Mouse (Mus musculus): ENCODE measurements around the gene Snapin. TPM values are rescaled to one million over a fixed set of nuclear protein-coding genes. Genes with fewer than 3 reads are reported as not detected.

Snapin gene
- total RNA-seq, 2 experiments from 2014 or later, result 71.3 to 74.7 TPM

DNA sequence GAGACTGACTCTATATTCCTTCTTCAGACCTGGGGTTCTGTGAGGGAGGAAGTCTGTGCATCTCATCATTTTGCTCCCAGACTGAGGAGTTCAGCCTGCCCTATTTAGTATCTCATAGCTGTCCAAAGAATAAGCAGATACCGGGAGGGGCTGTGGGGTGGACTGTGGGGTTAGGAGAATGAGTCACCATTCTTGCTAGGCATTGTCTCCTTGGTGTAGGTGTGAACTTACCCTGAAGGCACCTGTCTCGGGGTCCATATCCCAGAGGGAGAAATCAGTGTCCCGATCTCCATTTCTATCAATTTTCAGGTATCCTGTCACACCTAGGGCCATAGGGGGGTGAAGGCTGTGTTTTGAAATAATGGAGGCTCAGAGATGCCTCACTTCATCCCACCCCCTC, 28.9 kb downstream of the Snapin start:
- no peak for DNase-seq (ENCODE audit: low spot score in 2 of 2)

DNA sequence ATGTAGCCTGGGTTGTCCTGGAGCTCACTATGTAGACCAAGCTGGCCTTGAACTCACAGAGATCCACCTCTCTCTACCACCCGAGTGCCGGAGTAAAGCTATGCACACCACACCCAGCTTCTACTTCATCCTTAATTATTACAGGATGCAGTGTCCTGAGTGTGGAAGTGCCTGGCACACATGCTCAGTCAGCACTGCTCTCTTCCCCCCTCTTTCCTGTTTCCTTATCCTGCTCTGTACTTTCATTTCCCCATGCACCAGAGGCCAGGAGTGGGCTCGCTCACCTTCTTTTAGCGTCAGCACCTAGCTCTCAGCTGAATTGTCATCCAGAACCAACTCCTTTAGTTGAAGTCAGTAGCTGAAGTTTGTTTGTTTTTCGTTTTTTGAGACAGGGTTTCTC, 30.5 kb downstream of the Snapin start:
- no peak for DNase-seq (ENCODE audit: low spot score in 2 of 2)

DNA sequence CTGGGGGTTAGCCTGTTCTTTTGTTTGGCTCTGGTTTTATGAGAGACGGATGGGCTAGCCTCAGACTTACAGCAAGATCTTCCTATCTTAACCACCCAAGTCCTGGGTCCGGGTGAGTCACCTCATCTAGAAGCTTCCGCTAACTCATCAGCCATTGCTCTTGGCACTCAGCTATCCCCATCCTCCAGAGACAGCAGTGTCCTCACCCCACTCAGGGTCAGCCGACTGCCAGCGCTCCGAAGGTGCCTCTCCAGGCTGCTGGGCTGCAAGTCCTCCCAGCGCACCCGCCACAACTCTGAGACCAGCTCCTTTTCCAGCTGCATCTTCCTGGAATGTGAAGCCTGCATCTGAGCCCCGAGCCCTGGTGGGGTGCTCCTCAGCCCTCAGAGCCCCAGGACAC, 31.1 kb downstream of the Snapin start:
- DNase-seq (ENCODE audit: low spot score in 2 of 2), result no peak

DNA sequence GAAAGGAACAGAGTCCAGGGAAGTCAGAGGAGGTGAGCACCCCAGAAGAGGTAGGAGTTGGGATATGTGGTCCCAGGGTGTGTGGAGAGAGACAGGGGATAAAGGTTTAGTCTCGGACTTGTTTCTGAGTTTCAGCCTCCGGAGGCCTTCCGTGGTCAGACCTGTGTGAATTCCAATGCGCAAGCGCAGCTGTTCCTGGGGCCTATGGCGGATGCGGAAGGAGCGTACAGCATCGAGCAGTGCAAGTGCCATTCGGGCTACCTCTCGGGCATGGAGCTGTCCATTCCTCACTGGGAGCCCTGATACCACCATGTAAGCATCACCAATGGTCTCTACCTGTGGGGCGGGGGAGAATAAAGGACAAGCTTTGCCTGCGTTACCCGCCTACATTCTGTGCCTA, 35.9 kb downstream of the Snapin start:
- DNase-seq (ENCODE audit: low spot score in 2 of 2), result no peak

DNA sequence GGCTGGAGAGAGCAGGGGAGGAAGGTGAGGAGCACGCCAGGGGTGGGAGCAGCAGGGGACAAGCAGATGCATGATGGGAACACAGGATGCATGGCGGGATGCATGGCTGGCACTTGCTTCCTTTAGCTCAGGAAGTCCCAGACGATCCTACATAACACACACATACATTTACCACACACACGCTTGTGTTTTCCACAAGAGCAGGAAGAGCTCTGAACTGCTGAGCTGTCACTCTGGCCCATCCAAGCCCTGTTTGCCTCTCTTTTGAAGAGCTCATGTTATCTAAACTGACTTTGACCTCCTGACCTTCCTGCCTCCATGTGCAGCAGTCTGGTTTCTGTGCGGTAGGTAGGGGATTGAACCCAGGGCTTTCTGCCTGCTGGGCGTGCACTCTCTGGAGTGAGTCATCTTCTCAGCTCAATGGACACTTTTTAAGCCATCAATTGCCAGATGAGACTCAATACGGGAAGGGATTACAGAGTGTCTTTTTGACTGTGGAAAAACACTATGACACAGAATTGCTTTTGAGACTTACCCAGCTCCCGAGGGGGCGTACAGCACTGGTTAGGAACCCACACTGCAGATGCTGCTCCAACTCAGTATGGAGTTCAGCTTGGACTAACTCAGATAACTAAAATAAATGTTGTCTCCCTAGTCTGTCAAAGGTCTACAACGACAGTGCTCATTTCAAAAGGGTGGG, 39.3 kb downstream of the Snapin start:
- DNase-seq (ENCODE audit: low spot score in 2 of 2), result no peak

DNA sequence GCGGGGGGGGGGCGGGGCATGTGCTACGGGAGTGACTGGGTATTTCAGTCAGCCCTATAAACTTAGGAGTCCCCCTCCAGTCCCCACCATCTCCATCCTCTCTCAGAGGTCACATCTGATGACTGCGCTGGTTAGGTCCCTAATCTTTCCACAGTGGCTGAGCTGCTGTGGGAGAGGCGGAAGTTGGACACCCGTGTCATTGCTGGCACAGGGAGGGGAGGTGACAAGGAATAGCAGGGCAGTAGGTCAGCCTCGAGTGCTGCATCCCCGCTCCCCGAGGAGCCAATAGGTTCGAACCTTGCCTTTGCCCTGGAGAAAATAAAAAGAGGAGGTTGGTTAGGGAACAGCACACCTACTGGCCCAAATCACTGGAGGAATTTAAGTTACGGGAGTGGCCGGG, 40.0 kb downstream of the Snapin start:
- no peak for DNase-seq (ENCODE audit: low spot score in 2 of 2)

DNA sequence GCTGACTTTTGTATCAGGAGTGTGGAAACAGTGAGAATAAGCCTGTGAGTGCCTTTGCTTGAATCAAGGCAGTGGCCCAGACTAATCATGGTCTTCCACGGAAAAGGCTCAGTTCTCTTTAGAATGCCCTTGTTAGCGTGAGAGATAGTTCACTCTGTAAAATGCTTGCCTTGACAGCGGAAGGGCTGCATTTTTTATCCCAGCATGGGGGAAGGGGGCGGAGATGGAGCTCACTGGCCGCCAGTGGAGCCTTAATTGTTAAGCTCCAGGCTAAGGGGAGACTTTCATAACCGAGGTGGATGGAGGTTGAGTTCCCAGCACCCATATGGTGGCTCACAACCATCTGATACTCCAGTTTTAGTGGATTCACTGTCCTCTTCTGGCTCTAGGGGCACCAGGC, 42.2 kb downstream of the Snapin start:
- DNase-seq (ENCODE audit: low spot score in 2 of 2), result no peak

DNA sequence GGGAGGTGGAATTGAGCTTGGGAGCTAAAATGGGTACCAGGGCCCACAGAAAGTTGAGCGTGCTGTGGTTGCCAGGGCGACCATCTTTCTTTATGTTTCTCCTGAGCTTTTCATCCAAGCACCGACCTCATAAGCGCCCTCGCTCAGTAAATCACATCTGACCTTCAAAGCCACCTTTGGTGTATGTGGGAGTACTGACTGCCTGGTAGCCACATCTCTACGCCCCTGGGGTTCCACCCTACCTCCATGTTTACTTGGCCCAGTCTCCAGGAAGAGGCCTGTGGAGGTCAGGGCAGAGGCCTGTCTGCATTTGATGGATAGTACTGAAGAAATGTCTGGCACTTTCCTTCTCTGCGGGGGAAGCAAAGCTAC, 43.7 kb downstream of the Snapin start:
- no peak for DNase-seq (ENCODE audit: low spot score in 2 of 2)

DNA sequence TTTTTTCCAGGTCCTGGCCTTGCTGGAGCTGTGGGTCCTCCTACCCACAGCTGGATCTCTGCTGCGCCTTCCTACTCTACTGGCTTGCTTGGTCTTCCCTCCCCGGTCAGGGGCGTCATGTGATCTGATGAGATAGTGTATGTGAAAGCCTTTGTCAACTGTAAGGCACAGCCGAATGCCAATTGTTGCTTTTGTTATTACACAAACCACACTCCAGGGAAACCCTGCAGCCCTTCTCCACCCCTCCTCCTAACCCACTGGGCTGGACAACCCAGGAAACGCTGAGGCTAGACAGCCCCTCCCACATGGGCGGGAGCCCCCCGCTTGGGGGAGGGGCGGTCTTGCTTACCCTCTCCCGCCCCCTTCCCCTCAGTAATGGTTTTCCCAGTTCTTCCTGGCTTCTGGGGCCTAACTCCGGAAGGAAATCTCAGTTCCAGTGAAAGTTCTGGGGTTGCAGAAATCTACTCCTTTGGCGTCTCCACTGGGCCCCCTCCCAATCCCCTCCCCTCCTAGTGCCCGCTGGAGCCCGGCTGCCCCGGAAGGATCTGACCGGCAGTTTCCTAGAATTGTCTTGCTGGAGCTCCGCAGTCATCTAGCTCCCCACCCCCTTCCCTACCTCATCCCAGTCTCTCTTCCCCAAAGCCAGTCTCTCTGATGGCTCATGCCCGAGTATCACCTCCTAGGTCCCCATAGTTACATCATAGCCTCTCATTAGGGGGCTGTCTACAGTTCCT, 44.3 kb downstream of the Snapin start:
- peak; percentile 88 to 92 for DNase-seq (ENCODE audit: low spot score in 2 of 2)

DNA sequence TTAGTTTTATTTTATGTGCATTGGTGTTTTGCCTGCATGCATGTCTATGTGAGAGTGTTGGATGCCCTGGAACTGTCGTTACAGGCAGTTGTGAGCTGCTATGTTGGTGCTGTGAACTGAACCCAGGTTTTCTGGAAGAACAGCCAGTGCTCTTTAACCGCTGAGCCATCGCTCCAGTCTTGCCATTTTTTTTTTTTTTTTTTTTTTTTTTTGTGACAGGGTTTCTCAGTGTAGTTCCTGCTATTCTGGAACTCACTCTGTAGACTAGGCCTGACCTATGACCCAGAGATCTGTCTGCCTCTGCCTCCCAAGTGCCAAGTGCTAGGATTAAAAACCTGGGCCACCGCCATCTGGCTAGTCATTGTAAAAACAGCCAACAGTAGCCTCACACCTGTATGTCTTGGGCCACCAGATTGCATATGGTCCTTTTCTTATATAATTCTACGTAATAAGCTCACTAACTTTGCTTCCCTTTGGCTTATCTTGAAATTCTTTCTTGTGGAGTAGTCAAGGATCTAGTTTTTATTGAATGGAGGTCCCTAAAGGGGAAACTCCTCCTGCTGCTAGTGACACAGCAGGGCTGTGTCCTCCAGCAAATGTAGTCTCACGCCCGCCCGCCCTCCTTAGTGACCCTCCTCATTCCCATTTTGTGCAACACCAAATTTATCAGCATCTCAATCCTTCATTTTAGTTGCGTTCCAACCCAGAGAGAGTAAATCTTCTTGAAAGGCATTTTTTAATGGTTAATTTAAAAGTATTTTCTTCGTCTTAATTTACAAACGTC, 45.2 kb downstream of the Snapin start:
- DNase-seq (ENCODE audit: low spot score in 2 of 2), result no peak

DNA sequence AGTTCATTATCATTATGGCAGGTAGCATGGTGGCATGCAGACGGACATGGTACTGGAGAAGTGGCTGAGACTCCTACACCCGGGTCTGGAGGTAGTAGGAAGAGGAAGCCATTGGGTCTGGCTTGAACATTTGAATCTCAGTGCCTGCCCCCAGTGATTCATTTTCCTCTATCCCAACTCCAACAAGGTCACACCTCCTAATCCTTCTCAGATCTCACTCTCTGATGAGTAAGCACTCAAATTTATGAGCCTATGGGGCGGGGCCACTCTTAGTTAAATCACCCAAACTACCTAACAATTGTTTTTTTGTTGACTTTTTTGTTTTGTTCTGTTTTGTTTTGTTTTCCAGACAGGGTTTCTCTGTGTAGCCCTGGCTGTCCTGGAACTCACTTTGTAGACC, 46.9 kb downstream of the Snapin start:
- no peak for DNase-seq (ENCODE audit: low spot score in 2 of 2)

DNA sequence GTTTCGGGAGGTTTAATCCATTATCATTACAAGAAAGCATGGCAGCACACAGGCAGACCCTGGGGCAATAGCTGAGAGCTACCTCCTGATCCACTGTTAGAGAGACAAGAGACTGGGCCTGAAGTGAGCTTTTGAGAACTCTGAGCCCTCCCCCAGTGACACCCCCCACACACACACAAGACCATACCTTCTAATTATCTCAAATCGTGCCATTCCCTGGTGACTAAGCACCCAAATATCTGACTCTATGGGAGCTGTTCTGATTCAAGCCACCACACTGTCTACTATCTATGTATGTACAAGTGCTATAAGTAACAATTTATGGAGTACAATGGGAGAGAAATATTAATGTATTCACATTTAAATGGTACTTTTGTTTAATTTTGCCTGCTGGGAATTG, 50.1 kb downstream of the Snapin start:
- DNase-seq (ENCODE audit: low spot score in 2 of 2), result no peak

Other genes with a start within 250 kb of the Snapin start
- gene Creb3l4, start 247.5 kb downstream of the Snapin start, total RNA-seq (2021), result under 1 TPM; 0.18 to 0.25 TPM
- gene Slc39a1, start 242.9 kb downstream of the Snapin start, total RNA-seq (2021), result 10 to 100 TPM; 81.1 to 84.6 TPM
- 10 to 100 TPM; 20.9 to 24.1 TPM for gene Crtc2, start 236.9 kb downstream of the Snapin start, total RNA-seq (2021)
- gene Dennd4b, start 225.8 kb downstream of the Snapin start, total RNA-seq (2021), result 10 to 100 TPM; 26.1 to 27.2 TPM
- 10 to 100 TPM; 63.6 to 67.4 TPM for gene Gatad2b, start 197.9 kb downstream of the Snapin start, total RNA-seq (2021)
- gene Slc27a3, start 101.1 kb downstream of the Snapin start, total RNA-seq (2021), result 1 to 10 TPM; 7.2 to 7.4 TPM
- gene Ints3, start 57.4 kb downstream of the Snapin start, total RNA-seq (2021), result 10 to 100 TPM; 31.8 to 32.0 TPM
- gene Npr1, start 25.2 kb downstream of the Snapin start, total RNA-seq (2021), result 10 to 100 TPM; 25.9 to 26.4 TPM
- gene Ilf2, start 14.9 kb downstream of the Snapin start, total RNA-seq (2021), result 10 to 100 TPM; 72.3 to 75.4 TPM
- gene Chtop, start 18.5 kb upstream of the Snapin start, total RNA-seq (2021), result 100 to 1,000 TPM; 110 to 118 TPM
- 10 to 100 TPM; 27.3 to 31.2 TPM for gene S100a1, start 23.4 kb upstream of the Snapin start, total RNA-seq (2021)
- 10 to 100 TPM; 22.6 to 23.3 TPM for gene S100a13, start 23.4 kb upstream of the Snapin start, total RNA-seq (2021)
- gene S100a14, start 35.8 kb upstream of the Snapin start, total RNA-seq (2021), result 1 to 10 TPM in 1 of 2 experiments, under 1 TPM in 1; 0.64 to 1.1 TPM
- 100 to 1,000 TPM; 117 to 124 TPM for gene S100a16, start 46.2 kb upstream of the Snapin start, total RNA-seq (2021)
- gene S100a3, start 69.5 kb upstream of the Snapin start, total RNA-seq (2021), result 1 to 10 TPM; 1.4 to 2.3 TPM
- not detected for gene S100a2, start 99.2 kb upstream of the Snapin start, total RNA-seq (2021)
- not detected for gene Gm42674, start 110.9 kb upstream of the Snapin start, total RNA-seq (2021)
- gene S100a4, start 112.7 kb upstream of the Snapin start, total RNA-seq (2021), result 10 to 100 TPM; 15.7 to 17.2 TPM
- gene S100a5, start 117.5 kb upstream of the Snapin start, total RNA-seq (2021), result not detected
- gene S100a6, start 121.8 kb upstream of the Snapin start, total RNA-seq (2021), result 100 to 1,000 TPM; 140 to 154 TPM
- under 1 TPM in 1 of 2 experiments, not detected in 1; 0.29 TPM for gene S100a7a, start 163.0 kb upstream of the Snapin start, total RNA-seq (2021)
- 10 to 100 TPM in 1 of 2 experiments, 1 to 10 TPM in 1; 4.5 to 11.8 TPM for gene S100a8, start 177.9 kb upstream of the Snapin start, total RNA-seq (2021)
- gene S100a9, start 204.7 kb upstream of the Snapin start, total RNA-seq (2021), result 10 to 100 TPM in 1 of 2 experiments, 1 to 10 TPM in 1; 3.2 to 14.2 TPM
- gene Pglyrp4, start 235.9 kb upstream of the Snapin start, total RNA-seq (2021), result not detected